Mouse (Mus musculus) testis, adult 2 months (tissue): ENCODE measurements around the gene Arl2. TPM values are rescaled to one million over a fixed set of nuclear protein-coding genes. Genes with fewer than 3 reads are reported as not detected.
"Not testable (repeated sequence)": the region's sequence is repeated elsewhere in the genome, so short reads cannot be mapped to it uniquely, and the experiment has no call there.

ENCODE experiments used
- H3K27ac ChIP-seq: fragments of 200-500 bp; 2 replicates; pipeline ENCODE4 v1.5.1; 2012; ENCODE audit warnings: low read depth, low read length; ENCODE audit not compliant: control insufficient read depth, insufficient read depth
- H3K27me3 ChIP-seq: fragments of 200-500 bp; 2 replicates; pipeline ENCODE4 v1.6.1; 2012; ENCODE audit warnings: mild to moderate bottlenecking, low read length, moderate library complexity; ENCODE audit not compliant: control insufficient read depth, insufficient read depth
- H3K36me3 ChIP-seq: fragments of 200-500 bp; 2 replicates; pipeline ENCODE4 v1.6.1; 2012; ENCODE audit warnings: mild to moderate bottlenecking, low read length; ENCODE audit not compliant: control insufficient read depth, insufficient read depth
- H3K4me1 ChIP-seq: fragments of 200-500 bp; 2 replicates; pipeline ENCODE4 v1.6.1; 2012; ENCODE audit warnings: low read length; ENCODE audit not compliant: control insufficient read depth, insufficient read depth
- H3K4me3 ChIP-seq: fragments of 200-500 bp; 2 replicates; pipeline ENCODE4 v1.5.1; 2012; ENCODE audit warnings: low read depth, mild to moderate bottlenecking, low read length, moderate library complexity, mixed read lengths; ENCODE audit not compliant: control insufficient read depth
- CTCF ChIP-seq: fragments of 200-500 bp; IDR thresholded peaks from 2 replicates; pipeline ENCODE4 v1.5.1; 2012; ENCODE audit warnings: low read depth, mild to moderate bottlenecking, inconsistent platforms, low read length, moderate library complexity; ENCODE audit not compliant: control insufficient read depth, insufficient read depth, insufficient replicate concordance
- POLR2A ChIP-seq: fragments of 200-500 bp; IDR thresholded peaks from 2 replicates; pipeline ENCODE4 v1.6.1; 2012; ENCODE audit warnings: low read depth, mild to moderate bottlenecking, inconsistent platforms, low read length, moderate library complexity; ENCODE audit not compliant: control insufficient read depth
- polyA plus RNA-seq: library from polyadenylated mRNA; depleted of rRNA; stranded (reverse); fragments of >200 nt; gene quantifications from 2 replicates; pipeline ENCODE4 v1.2.3, GENCODE M21; 2012

Arl2 gene
- polyA plus RNA-seq, 1 experiment = 61.5 TPM

DNA sequence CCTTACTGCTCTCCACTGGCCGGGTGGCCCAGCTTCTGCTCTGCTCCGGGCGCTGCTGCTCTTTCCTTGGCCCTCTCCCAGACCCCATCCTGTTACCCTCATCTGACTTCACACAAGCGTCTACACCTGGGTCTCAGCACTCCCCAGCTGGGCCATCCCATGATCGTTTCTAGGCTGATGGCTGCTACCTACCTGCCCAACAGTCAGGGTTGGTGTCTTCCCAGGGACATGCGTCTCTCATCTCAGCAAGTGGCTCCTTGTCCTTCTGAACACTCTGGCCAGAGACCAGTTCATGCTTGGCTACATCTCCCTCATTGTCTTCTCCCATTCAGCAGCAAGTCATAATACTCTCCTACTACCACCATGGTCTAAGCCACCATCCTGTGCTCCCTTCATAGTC is 1.6 kb downstream of the Arl2 start:
- Histone ChIP-seq H3K36me3 (no peaks in the 10 kb centered on the region), H3K4me1 (peaks cover 7% of the 10 kb centered on the region), H3K4me3 (peak overlapping the region; percentile 97), H3K27ac (no peak overlapping the region), H3K27me3 (no peaks in the 10 kb centered on the region)
- TF ChIP-seq CTCF = no peak
- no peak for TF ChIP-seq POLR2A

- no peaks in the 10 kb centered on the region for H3K36me3 ChIP-seq
- H3K4me1 ChIP-seq = peaks cover 6% of the 10 kb centered on the region
- H3K4me3 ChIP-seq = no peak overlapping the region
- H3K27me3 ChIP-seq = no peaks in the 10 kb centered on the region
- TF ChIP-seq POLR2A = no peak
- no peak for TF ChIP-seq CTCF
- H3K27ac ChIP-seq = no peak overlapping the region
Measured at GRCm38 (mm10) chr19:6136397-6136796, 5.0 kb downstream of the Arl2 start.

DNA sequence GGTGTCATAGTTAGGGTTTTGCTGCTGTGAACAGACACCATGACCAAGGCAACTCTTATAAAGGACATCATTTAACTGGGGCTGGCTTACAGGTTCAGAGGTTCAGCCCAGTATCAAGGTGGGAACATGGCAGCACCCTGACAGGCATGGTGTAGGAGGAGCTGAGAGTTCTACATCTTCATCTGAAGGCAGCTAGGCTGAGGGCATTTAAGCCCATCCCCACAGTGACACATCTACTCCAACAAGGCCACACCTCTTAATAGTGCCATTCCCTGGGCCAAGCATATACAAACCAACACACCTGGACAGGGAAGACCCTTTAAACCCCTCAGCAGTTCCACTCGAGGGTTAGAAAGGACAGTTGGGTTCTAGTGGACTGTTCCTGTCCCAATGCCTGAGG is 8.2 kb downstream of the Arl2 start:
- not testable (repeated sequence) for H3K27me3 ChIP-seq, H3K36me3 ChIP-seq, H3K4me1 ChIP-seq, H3K4me3 ChIP-seq, H3K27ac ChIP-seq

- H3K27ac ChIP-seq = no peak overlapping the region
- no peak overlapping the region for H3K4me3 ChIP-seq
- H3K36me3 ChIP-seq = no peaks in the 10 kb centered on the region
- TF ChIP-seq POLR2A (no peak), CTCF (no peak)
- no peaks in the 10 kb centered on the region for H3K4me1 ChIP-seq
- H3K27me3 ChIP-seq = no peaks in the 10 kb centered on the region
Measured at GRCm38 (mm10) chr19:6132171-6132827, 9.0 kb downstream of the Arl2 start.

GRCm38 (mm10) chr19:6130414-6131128 is 10.8 kb downstream of the Arl2 start:
- not testable (repeated sequence) for H3K36me3 ChIP-seq, H3K27me3 ChIP-seq, H3K4me1 ChIP-seq, H3K4me3 ChIP-seq, H3K27ac ChIP-seq

- Histone ChIP-seq H3K4me3 (peak within 1 kb of the TSS; percentile 82), H3K36me3 (no peaks in the 10 kb centered on the region), H3K27me3 (no peaks in the 10 kb centered on the region), H3K27ac (peak within 1 kb of the TSS; percentile 82), H3K4me1 (no peaks in the 10 kb centered on the region)
- TF ChIP-seq POLR2A (peak; percentile 58), CTCF (no peak)
Measured at GRCm38 (mm10) chr19:6127760-6128341, 13.5 kb downstream of the Arl2 start, which contains the start of gene Snx15. Snx15 (minus strand) TSS chr19:6128304.

DNA sequence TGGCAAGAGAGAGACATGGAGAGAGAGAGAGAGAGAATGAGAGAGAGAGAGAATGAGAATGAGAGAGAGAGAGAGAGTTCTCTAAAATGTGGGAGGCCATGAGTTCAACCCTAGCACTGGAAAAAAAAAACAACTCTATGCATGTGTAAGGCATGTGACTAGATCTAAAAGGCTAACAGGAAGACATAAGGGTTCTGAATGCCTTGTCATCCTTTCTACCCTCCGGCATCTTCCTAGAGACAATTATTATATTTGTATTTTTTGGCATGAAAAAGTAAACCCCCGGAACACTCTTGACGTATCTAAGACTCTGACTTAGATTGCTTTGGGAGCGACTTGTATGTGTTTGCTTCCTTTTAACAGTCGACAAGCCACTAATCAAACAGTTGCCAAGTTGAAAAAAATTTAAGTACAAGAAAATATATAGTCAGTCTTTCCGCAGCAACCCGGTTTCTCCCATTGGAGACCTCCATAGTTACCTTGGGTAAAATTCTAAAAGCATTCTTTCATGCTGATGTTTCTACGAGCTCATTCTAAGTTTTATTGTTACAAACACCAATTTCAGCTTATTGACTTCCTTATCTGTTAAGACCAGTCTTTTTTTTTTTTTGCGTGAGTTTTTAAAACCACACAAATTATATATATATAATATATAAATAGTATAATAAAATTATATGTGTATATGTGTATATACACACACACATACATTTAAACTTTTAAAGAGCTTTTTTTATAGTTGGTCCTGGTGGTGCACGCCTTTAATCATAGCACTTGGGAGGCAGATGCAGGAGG is 14.4 kb downstream of the Arl2 start:
- TF ChIP-seq POLR2A = no peak
- no peak for TF ChIP-seq CTCF
- H3K4me3 ChIP-seq = peak overlapping the region; percentile 82
- no peaks in the 10 kb centered on the region for H3K36me3 ChIP-seq
- H3K27ac ChIP-seq = peak overlapping the region; percentile 22; the same call in 1 of the 2 replicates
- no peaks in the 10 kb centered on the region for H3K27me3 ChIP-seq
- H3K4me1 ChIP-seq = peaks cover under 1% of the 10 kb centered on the region; the same call in 1 of the 2 replicates
